Mouse (Mus musculus): Measurements from ENCODE around the gene Pald1.

DNA sequence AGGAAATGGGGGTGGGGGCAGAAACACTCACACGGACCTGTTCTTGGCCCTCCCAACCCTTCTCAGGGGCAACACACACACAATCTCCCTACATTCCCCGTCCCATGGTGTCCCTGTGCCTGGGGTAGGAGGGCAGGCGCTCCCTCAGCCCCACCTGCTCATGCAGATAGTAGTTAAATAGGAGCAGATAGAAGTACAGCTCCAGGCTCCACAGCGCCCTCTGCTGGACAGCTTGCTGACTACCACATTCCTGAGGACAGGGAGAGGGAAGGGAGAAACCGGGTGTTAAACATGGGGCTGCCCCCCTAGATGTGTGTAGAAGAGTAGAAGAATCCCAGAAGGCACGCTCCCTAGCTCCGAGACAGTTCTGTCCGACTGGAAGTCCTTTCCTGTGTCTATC, 39.4 kb downstream of the Pald1 start:
- TF ChIP-seq POLR2A (IDR thresholded peaks at IDR 0.05; ENCODE audit: borderline replicate concordance, extremely low read depth, insufficient read depth, insufficient read length, poor library complexity, severe bottlenecking) (no peak), CTCF (IDR thresholded peaks at IDR 0.05; ENCODE audit: borderline replicate concordance, extremely low read depth, insufficient read depth, insufficient read length) (peak; percentile 76)

Data from brain, embryonic 14.5 days (tissue).